Mouse (Mus musculus): ENCODE measurements around the gene Ptprn.

The Ptprn gene

DNA sequence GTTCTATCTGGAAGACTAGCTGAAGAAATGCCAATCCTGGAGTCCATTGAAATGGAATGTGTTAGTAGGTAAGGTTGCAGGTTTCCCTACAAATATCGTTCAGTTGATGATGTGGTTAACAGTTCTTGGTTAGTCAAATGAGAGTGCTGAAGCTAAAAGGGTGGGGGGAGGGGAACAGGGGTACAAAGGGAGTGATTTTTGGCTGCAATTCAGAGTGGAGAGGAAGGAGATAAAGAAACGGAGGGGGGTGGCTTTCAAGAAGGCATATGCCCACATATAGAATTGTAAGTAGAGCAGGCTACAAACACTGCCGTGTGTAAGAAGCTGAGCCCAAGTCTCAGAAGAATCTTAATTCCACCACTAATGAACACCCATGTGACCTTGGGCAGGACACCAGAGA lies 38.8 kb downstream of the Ptprn start:
- no peak for DNase-seq (ENCODE audit: low spot score in 2 of 2)

DNA sequence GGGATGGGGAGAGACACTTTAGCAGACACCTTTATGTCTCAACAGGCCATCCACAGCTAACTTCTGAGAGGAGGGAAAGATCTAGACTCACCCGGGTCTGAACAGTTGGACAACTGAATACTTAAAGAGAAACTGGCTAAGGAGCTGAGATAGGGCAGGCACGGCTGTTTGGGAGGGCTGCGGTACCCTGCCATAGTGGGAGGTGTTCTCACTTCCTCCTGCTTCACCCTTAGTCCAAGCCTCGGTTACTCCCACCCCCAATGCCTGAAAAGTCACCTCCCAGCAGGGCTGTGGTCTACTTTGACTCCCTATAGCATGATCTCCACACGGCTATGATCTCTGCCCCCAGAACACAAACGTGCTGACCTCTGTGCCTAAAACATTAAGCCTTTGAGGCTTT lies 40.8 kb downstream of the Ptprn start:
- DNase-seq (ENCODE audit: low spot score in 2 of 2) = peak in 1 of 2 experiments; percentile 27

DNA sequence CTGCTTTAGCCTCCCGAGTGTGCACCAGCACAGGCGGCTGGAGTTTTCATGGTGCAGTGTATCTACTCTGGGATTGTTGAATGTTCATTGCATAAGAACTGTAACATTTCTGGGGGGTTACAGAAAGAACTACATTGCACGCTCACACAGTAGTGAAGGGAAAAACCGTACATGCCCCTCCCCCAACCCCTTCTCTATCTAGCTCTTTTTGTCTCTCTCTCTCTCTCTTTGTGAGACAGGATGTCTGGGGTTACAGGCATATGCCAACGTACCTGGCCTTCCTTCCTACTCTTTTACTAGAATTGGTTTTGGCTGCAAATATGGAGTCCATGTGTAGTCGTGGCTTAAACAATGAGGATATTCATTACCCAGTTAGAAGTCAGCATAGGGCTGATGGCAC lies 41.4 kb downstream of the Ptprn start:
- no peak for DNase-seq (ENCODE audit: low spot score in 2 of 2)

DNA sequence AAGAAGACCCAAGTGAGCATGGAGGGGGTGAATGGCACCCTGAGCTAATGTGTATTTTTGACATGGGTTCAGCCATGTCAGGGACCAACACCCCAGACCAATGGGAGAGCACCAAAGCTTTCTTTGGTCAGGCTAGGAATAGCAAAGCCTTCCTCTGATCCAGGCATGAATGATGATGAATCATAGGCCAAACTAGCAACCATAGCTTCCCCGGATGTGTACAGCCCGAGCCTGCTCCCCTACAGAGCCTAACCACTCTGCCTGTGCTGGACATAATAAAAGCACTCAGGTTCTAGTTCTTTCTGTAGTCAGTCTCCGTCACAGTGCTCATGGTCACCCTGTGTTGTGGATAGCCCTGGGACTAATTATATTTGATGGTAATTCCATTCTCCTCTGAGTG lies 42.8 kb downstream of the Ptprn start:
- no peak for DNase-seq (ENCODE audit: low spot score in 2 of 2)

GRCm38 (mm10) chr1:75219531-75219930 lies 44.8 kb downstream of the Ptprn start, which contains the start of gene Tuba4a:
Tuba4a (minus strand) TSS chr1:75219865.
- peak in 1 of 2 experiments; percentile 61 for DNase-seq (ENCODE audit: low spot score in 2 of 2)

- peak; percentile 98 to 99 for DNase-seq (ENCODE audit: low spot score in 2 of 2)
Measured at GRCm38 (mm10) chr1:75219078-75219477, 45.2 kb downstream of the Ptprn start.

DNA sequence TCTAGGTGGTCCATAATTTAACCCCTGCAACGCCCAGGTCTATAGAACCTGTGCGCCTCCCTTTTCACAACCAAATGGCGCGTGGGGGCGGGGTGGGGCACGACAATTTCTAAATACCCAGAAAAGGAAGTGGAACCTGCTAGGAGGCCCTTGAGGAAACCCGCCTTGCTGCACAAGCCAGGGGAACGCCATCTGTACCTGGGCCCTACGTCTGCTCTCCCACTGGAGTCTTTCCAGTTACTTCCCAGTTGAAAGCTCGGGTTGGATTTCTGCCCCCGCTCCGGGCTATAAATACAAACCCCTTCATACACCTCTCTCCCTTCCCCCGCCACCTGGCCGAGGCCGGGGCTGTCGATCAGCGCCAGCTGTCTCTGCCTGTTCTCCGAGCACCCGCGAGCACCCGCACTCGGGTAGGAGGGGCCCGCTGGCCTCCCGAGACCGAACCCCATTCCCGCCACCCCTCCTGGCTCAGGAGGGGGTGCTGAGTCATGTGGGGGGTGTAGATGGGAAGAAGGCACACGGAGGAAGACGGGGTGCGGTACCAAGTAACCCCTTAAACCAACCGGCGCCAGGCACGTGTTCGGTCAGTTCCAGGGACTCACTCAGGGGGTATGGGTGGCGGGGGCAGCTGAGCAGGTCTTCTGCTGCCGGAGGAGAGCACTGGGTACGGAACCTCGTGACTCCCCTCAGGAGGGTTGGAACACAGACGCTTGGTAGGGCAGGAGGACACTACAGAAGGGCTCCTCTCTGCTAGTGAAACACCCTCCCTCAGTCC lies 45.9 kb downstream of the Ptprn start:
- peak; percentile 76 to 85 for DNase-seq (ENCODE audit: low spot score in 2 of 2)

DNA sequence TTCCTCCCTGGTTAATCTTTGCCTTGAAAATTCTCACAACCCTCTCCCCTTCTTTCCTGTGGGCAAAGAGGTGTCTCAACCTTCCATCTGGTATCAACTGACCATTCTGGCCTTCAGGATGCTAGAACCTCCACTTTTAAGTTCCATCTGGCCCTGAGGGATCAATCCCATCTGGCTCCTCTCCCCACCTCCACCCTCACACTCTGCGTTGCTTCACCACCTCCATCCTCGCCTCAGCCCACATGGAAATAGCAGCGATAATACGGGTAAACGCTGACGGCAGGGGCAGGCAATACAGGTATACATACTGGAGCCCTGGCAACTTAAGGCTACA lies 46.4 kb downstream of the Ptprn start:
- DNase-seq (ENCODE audit: low spot score in 2 of 2) = no peak

DNA sequence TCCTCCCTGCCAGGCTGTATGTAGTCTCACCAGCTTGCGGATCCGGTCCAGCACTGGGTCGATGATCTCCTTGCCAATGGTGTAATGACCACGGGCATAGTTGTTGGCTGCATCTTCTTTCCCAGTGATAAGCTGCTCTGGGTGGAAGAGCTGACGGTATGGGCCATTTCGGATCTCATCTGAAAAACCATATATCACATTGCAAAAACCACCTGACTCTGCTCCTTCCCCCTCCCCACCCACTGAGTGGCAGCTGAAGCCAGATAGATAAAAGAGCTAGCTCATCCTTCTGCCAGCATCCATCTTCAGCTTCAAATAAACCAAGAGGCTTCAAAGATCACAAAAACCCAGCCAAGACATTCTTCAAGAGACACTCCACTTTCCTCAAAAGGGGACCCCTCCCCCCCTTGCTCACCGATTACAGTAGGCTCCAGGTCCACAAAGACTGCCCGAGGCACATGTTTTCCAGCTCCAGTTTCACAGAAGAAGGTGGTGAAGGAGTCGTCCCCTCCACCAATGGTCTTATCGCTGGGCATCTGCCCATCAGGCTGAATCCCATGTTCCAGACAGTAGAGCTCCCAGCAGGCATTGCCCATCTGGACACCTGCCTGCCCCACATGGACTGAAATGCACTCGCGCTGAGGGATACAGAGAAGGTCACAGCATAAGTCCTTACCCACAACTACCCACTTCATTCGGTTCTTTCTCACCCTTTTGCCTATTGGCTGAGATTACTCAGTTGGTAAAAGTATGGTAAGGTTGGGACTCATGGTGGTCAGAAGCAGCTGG lies 47.3 kb downstream of the Ptprn start:
- DNase-seq (ENCODE audit: low spot score in 2 of 2) = peak; percentile 52 to 70

DNA sequence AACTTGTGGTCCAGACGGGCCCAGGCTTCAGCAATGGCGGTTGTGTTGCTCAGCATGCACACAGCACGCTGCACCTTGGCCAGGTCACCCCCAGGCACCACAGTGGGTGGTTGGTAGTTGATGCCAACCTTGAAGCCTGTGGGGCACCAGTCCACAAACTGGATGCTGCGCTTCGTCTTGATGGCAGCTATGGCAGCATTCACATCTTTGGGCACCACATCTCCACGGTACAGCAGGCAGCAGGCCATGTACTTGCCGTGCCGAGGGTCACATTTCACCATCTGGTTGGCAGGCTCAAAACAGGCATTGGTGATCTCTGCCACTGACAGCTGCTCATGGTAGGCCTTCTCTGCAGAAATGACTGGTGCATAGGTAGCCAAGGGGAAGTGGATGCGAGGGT lies 48.5 kb downstream of the Ptprn start:
- DNase-seq (ENCODE audit: low spot score in 2 of 2) = no peak

GRCm38 (mm10) chr1:75214886-75215285 lies 49.4 kb downstream of the Ptprn start:
- DNase-seq (ENCODE audit: low spot score in 2 of 2) = no peak

DNA sequence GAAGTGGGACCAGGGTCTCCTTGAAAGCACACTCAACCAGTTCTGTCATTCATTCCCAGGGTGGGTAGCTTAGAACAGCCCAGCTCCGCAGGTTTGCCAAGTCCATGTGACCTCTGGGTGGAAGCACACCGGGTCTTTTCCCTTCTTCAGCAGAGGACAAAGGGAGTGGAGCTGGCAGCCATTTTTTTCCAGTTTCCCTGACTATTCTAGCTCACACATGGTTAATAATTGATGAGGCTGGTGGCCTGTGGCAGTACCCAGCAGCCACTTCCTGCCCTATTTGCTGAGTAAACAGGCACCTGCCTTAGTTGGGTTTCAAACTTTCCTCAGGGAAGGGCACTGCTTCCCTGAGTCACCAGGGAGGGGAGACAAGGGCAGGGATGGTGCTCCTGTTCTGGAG lies 49.9 kb downstream of the Ptprn start:
- DNase-seq (ENCODE audit: low spot score in 2 of 2) = no peak

DNA sequence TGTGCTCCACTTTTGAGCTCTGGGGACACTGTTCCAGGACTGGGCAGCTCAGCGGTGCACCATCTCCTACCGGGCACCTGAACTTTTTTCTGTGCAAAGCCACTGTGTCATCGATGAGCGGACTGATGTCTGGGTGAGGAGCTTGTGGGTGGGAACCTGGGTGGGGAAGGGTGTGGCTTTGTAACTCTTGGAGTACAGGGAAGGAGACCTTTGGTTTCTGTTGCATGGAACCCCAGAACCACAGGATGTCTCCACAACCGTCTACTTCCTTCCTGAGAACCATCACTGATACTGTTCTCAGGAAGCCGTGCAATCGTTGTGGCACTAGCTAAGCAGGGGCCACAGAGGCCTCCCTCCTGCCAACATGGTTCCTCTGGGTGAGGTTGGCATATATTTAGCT lies 51.2 kb downstream of the Ptprn start:
- DNase-seq (ENCODE audit: low spot score in 2 of 2) = peak in 1 of 2 experiments; percentile 45

- peak in 1 of 2 experiments; percentile 31 for DNase-seq (ENCODE audit: low spot score in 2 of 2)
Measured at GRCm38 (mm10) chr1:75212542-75212941, 51.8 kb downstream of the Ptprn start.

DNA sequence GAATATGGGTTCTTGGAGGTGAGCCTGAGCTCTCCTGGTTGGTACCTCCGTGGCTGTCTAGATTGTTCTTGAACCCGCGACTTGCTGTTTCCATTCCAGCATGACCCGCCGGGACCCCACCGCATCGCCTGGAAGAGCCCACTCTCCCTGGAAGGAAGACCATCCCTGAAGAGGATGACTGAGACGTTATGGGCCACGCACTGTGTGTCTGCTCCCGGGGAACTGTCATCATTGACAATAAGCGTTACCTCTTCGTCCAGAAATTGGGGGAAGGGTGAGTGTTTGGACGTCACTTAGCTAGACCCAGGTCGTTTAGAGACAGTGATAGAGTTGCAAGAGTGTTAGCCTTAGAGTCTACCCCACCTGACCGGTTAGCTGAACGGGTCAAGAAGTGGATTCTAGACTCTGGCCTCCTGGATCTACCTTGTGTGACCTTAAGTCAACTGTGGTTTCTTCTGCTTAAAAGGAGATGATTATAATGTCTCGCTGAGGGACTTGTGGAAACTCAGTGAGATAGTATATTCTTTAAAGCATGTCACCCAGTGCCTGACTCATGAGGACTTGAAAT lies 53.1 kb downstream of the Ptprn start:
- DNase-seq (ENCODE audit: low spot score in 2 of 2) = no peak

- peak; percentile 96 to 98 for DNase-seq (ENCODE audit: low spot score in 2 of 2)
Measured at GRCm38 (mm10) chr1:75210136-75211087, 53.9 kb downstream of the Ptprn start, which contains the start of the genes Glb1l and Stk16. Glb1l (minus strand) TSS chr1:75210813. Stk16 (plus strand) TSS chr1:75210838.

- DNase-seq (ENCODE audit: low spot score in 2 of 2) = peak; percentile 61 to 70
Measured at GRCm38 (mm10) chr1:75208967-75209678, 55.2 kb downstream of the Ptprn start.

GRCm38 (mm10) chr1:75201236-75201635 lies 63.1 kb downstream of the Ptprn start:
- no peak for DNase-seq (ENCODE audit: low spot score in 2 of 2)

All from spleen, postnatal 10 days (tissue).